Mouse (Mus musculus) embryonic facial prominence, embryonic 12.5 days (tissue): ENCODE results near the gene Dcbld2. TPM values are rescaled to one million over a fixed set of nuclear protein-coding genes. Genes with fewer than 3 reads are reported as not detected.

Experiments used
- ATAC-seq: fragments of 200-750 bp; cut with Nextera tagmentation; 2 replicates; pipeline ENCODE4 v1.8.0; 2017; ENCODE audit not compliant: insufficient number of reproducible peaks, insufficient read depth, low FRiP score, low TSS enrichment
- H3K27ac ChIP-seq: fragments of 300-500 bp; sonication (generic); 2 replicates; pipeline ENCODE4 v1.5.1; 2016; ENCODE audit warnings: mild to moderate bottlenecking
- H3K27me3 ChIP-seq: fragments of 300-500 bp; sonication (generic); 2 replicates; pipeline ENCODE4 v1.6.1; 2016; ENCODE audit warnings: mild to moderate bottlenecking, moderate library complexity
- H3K36me3 ChIP-seq: fragments of 300-500 bp; sonication (generic); 2 replicates; pipeline ENCODE4 v1.6.1; 2016; ENCODE audit warnings: mild to moderate bottlenecking
- H3K4me1 ChIP-seq: fragments of 300-500 bp; sonication (generic); 2 replicates; pipeline ENCODE4 v1.6.1; 2016
- H3K4me2 ChIP-seq: fragments of 300-500 bp; sonication (generic); replicated peaks from 2 replicates; pipeline ENCODE4 v1.6.1; 2016; ENCODE audit warnings: mild to moderate bottlenecking, moderate library complexity
- H3K4me3 ChIP-seq: fragments of 300-500 bp; sonication (generic); 2 replicates; pipeline ENCODE4 v1.5.1; 2016; ENCODE audit warnings: mild to moderate bottlenecking
- H3K9ac ChIP-seq: fragments of 300-500 bp; sonication (generic); 2 replicates; pipeline ENCODE4 v1.6.1; 2016; ENCODE audit warnings: mild to moderate bottlenecking, moderate library complexity
- H3K9me3 ChIP-seq: fragments of 300-500 bp; sonication (generic); 2 replicates; pipeline ENCODE4 v1.6.1; 2016; ENCODE audit warnings: mild to moderate bottlenecking, moderate library complexity
- WGBS: fragments of 180-500 bp; shearing (Covaris S2); methylation state at CpG from one replicate; pipeline ENCODE4 v1.1.7; 2016; 5-methylcytosine and 5-hydroxymethylcytosine counted together
- polyA plus RNA-seq: library from polyadenylated mRNA; unstranded; fragments of >200 nt; fragmentation: Nextera tagmentation; extraction: Ambion mirVana; gene quantifications from 2 replicates; pipeline ENCODE4 v1.2.1, GENCODE M21; 2016

Dcbld2 gene
- polyA plus RNA-seq, 1 experiment from 2014 or later = 7.5 TPM

DNA sequence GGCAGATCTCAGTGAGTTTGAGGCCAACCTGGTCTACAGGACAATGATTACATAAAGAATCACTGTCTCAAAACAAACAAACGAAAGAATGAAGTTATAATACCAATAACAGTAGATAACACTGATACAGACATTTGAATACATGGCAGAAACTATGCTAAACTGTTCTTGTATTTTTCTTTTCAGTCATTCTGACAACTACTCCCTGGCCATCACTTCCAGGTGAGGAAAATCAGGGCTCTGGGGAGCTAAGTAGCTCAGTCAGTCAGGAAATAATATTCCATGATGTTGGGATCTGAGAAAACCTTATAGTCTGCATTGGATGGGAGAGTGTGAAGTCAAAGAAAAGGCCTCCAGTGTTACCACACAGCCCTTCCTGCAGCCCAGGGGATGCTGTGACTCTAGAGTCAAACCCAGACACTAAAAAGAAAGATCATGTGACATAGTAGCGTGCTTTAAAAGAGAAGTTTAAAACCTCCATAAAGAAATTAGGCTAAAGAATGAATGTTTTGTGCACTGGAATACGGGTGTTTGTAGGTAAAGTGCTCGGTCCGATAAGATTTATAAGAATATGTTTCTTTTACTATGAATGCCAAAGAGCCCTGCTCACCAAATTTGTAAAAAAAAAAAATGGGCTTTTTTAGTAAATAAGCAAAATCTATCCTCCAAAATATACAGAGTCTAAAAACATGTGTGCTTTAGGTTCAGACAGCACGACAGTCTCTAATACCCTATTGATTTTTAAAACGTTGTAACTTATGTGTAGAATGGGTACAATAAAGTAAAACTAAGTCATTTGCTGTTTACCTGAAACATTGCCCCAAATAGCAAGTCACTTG is 108.9 kb downstream of the Dcbld2 start:
- no peak overlapping the region for H3K4me2 ChIP-seq
- H3K9ac ChIP-seq = no peak overlapping the region
- no peak overlapping the region for H3K27ac ChIP-seq
- no peaks in the 10 kb centered on the region for H3K9me3 ChIP-seq
- no peak overlapping the region for H3K4me3 ChIP-seq
- no peaks in the 10 kb centered on the region for H3K27me3 ChIP-seq
- peaks cover 9% of the 10 kb centered on the region for H3K4me1 ChIP-seq
- no peak for ATAC-seq
- 86% methylated on average over 7 of the region's 7 CpGs for WGBS
- no peaks in the 10 kb centered on the region for H3K36me3 ChIP-seq

Other genes with a start within 250 kb of the Dcbld2 start
- 8.7 and 10.2 TPM in 2 replicates for gene St3gal6, start 115.8 kb downstream of the Dcbld2 start, polyA plus RNA-seq
- gene Gm813, start 208.5 kb downstream of the Dcbld2 start, polyA plus RNA-seq = not detected in 2 replicates
- not detected in 2 replicates for gene E330017A01Rik, start 230.3 kb downstream of the Dcbld2 start, polyA plus RNA-seq